Mouse (Mus musculus) kidney, adult 8-10 months (tissue): Measurements from ENCODE around the gene Gm45062.

ENCODE experiments used
- DNase-seq, 2 experiments: peaks; one replicate each; pipeline ENCODE4 v3.0.0; 2022

Gene Gm45062

DNA sequence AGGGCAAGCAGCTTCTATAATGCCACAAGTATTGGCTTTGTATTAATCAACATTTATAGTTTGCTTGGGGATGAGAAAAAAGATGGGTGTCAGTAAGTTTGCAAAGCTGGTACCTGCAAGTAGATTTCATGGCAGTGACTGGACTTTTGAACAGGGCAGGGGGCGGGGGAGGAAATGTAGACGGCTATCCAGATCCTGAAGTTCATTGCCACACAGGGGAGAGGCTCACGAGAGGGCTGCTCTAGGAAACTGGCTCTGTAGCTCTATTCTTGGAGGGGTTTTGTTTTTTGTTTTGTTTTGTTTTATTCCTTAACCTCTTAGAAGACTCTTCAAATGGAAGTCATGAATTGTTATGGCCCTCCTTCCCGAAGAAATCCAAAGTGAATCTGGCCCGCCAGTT, 162.2 kb downstream of the Gm45062 start:
- DNase-seq, result no peak

DNA sequence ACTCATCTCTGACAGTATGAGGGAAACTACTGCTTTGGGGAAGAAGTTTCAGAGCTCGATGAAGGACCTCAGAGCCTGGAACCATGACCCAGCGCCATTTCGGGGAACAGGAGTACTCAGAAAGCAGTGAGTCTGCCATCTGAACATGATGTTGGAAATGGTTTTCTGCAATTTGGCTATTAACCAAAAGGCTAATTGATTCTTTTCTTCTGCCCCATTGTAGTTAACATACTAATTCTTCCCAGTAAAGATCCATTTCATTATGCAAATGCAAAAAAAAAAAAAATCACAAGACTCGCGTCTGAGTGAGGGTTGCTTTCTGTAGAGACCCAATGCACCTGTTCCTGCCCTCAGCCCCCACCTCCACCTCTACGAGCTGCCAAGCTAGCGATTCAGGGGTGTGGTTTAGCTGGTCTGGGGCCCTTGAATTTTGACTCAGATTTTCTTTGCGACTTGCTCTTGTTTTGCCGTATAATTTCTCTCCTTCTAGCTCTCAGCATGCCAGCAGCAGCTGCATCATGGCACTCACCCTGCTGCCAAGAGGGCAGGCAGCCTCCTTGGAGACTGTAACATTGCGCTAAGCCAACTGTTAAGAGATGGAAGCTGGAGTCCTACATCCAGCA, 162.8 kb downstream of the Gm45062 start:
- DNase-seq, result no peak

DNA sequence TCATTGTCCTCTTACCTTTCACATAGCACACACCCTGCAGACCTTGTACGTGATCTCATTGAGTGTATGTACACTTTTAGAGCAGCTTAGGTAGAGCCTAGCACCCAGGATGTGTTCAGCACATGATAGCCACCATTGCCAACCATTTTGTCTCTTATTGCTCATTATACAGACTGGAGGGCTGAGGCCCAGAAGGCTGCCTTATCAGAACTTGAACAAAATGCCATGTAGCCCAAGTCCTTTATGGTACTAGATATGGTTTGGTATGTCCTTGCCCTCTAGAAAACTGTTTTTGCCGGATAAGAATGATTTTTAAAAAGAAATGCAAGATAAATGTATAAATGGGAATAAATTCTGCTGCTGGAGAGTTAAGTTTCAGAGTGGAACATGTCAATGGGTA, 163.9 kb downstream of the Gm45062 start:
- DNase-seq, result no peak

DNA sequence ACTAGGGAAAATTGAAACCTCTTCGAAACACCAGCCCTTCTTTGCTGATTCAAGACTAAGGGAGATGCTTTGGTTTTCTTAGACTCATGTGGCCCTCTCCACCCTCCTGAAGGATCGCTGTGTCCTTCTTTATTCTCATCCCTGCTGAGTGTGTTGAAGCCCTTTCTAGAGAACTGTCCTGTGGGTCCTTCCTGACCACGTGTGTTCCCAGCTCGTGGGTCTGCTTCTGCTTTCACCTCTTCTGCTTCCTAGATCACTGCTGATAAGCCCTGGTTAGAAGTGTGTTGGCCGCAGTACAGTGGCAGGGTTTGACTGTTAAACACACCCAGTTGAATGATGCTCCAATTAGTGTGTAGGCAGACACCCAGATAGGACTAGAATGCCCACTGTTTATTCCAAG, 168.4 kb downstream of the Gm45062 start:
- no peak for DNase-seq

DNA sequence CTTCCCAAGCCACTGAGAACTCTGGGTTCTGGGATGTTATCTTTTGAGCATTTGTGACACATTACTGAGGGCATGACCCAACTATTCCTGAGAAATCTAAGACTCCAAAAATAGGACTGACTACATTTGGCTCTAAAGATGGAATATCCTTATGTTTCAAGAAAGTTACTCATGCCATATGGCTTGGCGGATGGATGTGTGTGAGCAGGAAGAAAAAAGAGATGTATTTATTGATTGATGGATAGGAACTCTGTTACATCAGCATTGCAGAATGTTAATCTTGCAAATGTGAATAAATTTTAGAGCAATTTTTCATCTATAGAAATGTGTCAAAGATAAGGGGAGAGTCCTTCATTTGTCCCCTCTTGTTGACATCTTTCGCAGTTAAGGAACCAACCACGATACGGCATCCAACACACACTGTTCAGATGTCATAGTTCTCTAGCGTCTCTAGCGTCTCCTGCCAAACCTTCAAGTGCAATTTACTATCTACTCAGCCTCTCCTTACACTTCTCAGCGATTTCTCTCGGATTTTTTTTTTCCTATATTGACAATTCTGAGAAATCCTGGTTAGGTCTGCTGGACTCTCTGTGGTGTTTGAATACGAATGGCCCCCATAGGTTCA, 171.5 kb downstream of the Gm45062 start:
- DNase-seq, result no peak

DNA sequence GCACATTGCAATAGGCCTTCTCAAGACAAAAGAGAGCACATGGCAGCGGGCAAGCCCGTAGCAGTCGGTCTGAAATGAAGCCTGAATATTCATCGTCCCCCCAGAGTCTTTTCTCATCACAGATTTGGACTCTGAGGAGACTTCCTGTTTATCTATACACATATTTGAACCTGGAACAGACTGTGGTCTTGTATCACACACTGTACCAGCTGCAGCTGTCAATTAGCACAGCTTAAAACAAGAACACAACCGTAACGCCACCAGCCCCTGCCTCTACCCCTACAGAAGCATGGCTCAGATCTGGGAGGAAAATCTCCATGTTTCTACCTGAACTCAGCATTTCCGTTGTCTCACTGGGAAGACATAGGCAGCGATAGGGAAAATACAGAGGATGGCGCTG, 173.9 kb downstream of the Gm45062 start:
- no peak for DNase-seq

DNA sequence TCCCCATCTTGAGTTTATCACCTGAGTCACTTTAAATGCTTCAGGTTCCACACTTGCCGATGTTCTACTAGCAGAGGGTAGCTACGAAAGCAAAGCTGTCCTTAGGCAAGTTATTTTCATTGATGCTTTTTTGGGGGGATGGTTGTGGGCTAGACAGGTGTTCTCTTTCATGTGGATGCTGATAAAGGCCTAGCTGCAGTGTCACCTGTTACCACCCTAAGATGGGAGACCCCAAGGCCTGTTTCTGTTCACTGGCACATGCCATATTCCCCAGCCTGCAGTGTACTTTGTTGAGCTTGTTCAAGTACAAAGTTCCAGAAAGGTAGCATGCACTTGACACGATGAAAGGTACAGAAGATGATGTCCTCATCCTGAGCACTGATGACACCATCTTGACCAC, 178.7 kb downstream of the Gm45062 start:
- no peak for DNase-seq

DNA sequence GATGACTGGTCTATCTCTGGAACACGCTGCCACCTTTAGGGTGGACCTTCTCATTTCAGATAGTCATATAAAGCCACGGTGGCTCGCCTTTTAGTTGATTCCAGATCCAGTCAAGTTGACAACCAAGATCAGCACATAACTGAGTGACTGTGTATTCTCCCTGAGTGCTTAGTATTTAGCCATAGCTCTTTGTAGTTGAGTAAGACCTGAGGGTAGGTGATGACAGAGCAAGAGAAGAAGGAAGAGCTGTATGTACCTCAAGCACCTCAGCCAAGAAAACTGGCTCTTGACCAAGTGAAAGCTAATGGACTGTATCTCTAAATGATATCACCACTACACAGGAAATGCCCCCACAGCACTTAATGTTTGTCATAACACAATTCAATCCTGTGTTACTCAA, 182.6 kb downstream of the Gm45062 start:
- DNase-seq, result no peak

DNA sequence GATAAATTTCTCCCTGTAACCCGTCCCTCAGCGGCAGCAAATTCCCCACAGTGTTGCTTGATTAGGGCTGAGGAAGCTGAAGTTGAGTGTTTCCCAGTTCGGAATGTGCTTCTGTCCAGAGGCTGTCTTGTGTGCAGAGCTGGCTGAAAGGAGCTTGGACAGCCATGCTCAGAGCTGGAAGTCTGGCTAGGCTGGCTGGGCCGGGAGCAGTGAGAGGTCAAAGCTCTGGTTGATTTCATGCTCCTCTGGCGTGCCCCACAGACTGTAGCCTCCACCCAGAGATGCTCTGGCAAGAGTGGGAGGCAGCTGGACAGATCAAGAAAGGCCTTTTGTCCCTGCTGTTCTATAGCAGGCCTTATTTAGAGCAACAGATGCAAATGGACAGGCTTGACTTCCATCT, 187.5 kb downstream of the Gm45062 start:
- DNase-seq, result no peak

DNA sequence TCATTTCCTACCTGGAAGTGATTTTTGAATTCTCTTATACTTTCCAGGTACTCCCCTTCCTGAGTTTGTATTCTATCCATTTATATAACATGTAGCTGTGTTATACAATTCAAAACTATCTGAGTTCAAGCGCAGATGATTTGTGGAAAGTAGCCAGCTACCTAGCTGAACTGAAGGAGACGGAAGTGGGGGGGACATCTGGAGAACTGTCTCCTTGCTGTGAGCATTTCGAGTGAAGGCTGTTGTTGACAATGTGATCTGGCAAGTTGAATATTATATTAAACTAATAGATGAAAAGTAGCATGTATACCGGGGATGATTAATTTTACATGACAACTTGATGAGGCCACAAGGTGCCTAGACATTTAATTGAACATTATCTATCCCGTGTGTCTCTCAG, 196.3 kb downstream of the Gm45062 start:
- no peak for DNase-seq

DNA sequence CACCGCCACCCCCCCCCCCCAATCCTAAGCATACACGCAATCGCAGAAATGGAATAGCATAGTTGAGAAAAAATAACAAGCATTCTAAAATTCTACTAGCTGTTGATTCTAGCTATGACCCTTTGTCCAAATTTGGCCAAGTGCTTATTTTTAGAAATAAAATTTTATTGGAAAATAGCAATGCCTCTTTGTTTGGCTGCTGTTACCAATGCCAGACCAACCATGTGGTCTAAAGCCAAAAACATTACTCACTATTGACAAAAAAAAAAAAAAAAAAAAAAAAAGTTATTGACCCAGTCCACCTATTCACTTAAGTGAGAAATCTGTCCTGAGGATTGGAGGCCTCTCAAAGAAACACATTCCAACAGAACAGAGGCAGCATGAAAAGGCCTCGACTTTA, 199.3 kb downstream of the Gm45062 start:
- DNase-seq, result no peak

DNA sequence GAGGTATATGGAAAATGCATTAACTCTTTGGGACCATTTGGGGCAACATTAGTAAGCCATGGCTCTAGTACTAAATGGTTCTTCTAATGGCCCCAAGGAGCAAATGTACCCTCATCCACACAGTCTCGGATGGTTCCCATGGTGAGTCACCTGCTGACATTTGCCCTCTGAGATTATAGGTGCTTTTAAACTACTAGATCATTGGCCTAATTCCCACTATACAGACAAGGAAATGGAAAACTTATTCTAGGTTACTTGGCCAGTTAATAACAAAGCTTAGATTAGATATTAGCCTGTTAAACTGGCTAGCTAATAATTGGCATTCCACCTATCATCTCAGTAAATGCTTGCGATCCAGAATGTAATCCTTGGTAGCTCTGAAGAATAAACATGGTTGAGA, 203.2 kb downstream of the Gm45062 start:
- DNase-seq, result no peak

DNA sequence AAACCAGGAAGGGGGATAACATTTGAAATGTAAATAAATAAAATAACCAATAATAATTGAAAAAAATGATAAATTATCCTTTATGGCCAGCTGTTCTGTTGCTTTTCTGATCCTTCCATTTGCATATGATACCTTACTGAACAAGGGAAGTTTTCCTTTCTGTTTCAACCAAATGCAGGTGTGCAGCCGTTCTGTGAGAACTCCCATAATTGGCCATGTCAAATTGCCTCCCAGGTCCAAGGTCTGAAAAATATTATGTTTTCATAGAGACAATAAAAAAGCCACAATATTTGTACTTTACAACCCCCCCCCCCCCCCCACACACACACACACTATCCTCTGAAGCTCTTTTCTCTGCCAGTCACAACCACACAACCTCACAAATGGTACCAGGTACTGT, 206.1 kb downstream of the Gm45062 start:
- DNase-seq, result no peak

DNA sequence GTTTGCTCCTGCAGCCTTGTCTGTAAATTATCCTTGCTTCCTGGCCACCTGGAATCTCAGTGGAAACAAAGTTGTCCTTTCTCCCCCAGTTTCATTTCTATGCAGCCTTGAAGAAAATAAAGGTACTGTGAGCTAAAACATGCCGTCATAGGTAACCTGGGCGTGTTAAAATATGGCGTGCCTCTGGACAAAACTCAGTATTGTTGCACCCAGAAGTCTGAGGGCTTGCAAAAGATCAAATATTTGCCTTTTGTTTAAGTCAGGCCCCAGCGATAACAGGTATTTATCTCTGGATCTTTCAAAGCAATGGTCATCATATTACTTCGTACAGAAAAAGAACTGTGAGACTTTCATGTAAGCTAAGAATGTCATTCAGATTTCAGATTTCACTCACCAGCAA, 206.7 kb downstream of the Gm45062 start:
- DNase-seq, result no peak

DNA sequence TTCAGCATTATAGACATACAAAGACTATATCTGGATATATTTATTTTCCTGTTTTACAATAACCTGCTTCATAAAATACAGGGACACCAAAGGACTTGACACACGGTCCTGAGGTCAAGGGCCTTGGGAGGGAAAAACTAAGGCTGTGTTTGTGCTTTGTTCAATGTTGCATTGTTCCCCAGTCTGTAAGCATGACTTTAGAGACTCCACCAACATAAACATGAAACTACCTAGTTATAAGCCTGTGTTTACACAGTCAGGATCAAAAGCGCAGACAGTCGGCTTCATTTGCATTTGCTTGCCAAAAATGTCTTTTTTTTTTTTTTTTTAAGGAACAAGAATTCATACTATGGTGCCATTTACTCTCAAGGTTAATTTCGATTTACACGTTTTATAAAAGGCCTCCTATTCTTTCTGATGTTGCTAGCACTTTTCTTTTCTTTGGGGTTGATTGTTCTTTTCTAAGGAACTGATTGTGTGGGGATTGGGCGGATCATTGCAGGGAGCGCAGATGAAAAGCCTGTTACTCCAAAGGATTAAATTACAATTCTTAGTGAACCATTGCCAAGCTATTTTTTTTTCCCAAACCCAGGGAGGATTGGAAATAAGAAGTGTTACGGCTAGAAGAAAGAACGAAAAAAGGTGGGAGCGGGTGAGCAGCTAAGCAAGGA, 208.6 kb downstream of the Gm45062 start:
- no peak for DNase-seq

DNA sequence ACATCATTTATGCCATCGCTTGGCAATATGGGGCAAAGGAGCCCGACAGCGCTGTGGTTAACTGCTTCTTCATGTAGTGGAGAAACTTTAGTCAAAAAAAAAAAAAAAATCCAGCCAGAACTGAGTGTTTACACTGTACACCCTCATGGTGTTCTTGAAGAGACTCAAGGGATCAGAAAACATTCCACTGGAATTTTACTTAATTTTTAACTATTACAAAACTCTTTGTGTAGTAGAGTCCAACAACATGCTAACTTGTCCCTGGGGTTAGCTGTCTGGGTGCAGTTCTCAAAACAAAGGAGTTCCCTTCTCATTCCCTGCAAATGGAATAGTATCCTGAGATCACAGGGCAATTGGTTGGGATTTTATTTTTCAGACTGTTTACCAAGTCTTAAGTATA, 210.7 kb downstream of the Gm45062 start:
- DNase-seq, result peak in 1 of 2 experiments; percentile 24

DNA sequence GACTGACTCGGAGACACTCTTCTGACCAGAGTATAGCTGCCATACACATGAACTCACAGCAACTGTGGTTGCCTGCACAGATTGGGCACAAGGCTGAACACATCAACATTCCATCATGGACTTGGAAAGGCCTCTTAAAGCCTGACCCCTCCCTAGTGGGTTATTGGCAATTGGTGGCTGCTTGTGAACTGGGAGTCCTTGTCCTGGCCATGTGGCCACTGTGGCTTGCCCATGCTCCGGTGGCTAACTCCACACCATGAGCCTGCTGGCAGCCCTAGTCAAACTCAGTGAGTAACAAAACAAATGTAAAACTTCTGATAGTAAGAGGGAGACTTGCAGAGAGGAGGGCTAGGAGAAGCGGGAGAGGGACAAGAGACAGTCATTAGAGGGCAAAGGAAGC, 212.9 kb downstream of the Gm45062 start:
- no peak for DNase-seq

DNA sequence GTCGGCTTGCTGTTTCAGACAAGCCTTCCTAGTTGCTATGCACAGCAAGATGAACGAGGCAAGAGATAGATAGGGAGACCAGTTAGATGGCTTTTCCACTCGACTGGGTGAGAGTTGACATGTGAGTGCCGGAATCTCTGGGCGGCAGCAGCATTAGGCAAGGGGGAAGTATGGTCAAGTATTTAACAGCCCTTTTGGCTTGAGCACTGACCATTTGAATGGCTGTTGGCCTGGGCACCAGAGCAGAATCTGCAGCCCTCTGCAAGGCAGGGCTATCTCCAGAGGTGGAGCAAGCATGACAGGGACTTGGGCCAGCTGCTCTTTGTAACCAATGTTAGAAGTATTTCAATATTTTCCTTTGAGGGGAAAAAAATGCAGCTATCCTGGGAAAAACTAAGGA, 213.7 kb downstream of the Gm45062 start:
- DNase-seq, result peak in 1 of 2 experiments; percentile 6

DNA sequence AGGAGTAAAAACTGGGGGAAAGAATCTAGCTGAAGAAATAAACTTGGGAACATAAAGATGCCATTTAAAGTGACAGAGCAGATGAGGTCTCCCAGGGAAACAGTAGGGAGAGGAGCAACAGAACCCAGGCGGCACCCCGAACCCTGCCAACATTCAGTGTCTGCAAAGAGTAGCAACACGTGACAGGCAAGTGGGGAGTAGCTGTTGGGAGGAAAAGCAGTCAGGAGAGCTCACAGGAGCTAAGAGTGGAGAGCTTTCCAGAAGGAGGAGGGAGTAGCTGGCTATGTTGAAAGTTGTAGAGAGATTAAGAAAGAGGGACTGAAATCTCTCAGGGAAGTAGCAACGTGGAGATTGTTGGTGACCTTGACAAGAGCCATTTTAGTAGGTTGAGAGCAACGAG, 214.2 kb downstream of the Gm45062 start:
- no peak for DNase-seq

DNA sequence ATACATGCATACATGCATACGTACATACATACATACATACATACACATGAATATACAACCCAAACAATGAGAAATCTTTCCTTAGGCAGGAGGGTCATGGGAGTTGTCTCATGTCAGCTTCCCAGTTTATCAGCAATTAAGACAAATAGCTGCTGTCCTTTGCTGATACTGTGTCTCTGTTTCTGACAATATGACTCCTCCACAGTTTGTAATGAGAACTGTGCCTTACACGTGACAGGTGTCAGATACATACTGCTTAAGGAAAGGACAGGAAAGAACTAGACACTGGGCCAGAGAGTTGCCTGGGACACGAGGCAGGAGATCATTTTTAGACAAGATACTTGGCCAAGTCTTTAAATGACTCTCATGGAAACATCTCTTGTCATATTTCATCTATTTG, 215.1 kb downstream of the Gm45062 start:
- DNase-seq, result no peak

DNA sequence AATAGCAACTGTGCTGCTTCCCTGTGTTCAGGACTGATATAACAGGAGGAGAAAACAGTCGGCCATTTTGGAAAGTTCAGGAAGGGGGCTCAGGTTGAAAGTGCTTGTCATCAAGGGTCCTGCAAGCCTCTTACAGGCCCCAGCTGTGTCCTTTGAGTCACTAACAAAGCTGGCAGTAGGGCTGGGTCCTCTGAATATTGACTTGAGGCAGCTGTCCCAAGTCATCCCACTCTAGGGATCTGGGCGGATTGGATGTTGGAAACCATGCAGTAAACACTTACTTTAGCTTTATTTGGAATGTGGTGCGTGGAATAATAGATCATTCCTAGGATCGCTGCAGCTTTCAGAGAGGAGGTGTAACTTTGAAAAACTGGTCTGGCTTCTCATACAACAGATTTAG, 215.6 kb downstream of the Gm45062 start:
- DNase-seq, result no peak

DNA sequence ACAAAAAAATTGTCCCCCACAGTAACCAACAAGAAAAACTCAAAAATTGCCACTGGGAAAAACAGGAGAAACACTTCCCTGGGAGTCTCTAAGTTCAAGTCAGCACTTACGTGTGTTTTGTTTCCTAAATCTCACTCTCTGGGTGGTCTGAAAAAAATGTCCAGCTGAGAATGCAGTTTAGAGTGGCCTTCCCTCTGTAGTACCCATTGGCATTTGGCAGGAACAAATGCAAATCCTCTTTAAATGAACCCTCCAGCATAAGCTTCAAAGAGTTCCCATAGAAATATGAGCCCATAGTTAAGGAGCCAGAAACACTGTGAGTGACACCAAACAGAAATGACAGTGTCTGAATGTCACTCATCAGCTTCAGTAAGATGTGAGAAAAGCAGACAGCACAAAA, 219.9 kb downstream of the Gm45062 start:
- no peak for DNase-seq

DNA sequence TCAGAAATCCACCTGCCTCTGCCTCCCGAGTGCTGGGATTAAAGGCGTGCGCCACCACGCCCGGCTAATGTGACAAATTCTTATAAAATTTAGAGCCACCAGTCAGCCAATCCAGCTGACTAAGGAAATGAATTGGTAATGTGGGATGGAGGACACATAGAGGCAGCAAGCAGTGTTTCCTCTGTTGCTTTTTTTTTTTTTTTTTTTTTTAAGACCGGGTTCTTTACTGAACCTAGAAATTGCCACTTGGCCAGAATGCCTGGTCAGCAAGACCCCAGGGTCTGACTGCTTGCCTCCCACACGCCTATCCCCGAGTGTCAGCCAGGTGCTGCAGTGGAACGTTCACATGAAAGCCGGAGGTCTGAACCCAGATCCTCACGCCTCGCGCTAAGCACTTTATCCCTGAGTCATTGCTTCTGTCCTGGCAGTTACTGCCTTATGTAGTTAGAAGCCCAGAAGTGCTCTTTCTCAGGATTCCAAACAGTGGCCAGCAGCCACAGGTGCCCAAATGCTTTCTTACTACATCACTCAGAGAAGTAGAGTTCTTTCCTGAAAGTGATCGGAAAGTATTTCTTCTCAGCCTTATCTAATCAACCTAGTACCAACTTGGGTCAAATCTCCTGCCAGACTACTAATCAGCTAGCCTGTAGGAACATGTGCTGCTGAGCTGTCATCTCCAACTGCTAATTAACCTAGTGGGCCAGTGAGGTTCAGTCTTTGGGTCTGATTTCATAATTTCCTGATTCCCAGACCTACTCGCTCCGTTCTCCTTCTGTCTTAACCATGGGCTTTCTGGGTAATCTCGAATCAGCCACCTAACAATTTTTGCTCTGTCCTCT, 225.4 kb downstream of the Gm45062 start:
- no peak for DNase-seq
